Mouse (Mus musculus): Measurements from ENCODE around the gene Olfr985.

Gene Olfr985

DNA sequence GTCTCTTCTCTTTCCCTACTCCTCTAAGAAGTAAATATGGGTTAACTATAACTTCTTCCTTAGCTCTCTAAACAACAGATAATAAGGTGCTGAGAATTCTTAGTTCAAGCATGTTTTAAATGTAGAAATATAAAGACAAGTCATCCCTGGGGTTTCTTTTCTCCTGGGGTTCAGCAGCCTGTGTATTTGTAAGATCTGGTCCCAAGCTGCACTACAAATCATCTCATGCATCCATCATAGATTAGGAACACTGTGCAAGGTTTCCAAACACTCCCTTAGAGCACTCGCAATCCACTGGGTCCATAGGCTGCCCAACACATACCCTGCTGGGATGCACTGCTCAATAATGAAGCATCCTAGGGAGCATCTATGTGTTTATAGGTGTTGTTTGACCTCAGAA, at the start of gene Olfr985:
Olfr985 (minus strand) TSS at position 101 of the 400 bp plus-strand sequence.
- no peak for DNase-seq

DNA sequence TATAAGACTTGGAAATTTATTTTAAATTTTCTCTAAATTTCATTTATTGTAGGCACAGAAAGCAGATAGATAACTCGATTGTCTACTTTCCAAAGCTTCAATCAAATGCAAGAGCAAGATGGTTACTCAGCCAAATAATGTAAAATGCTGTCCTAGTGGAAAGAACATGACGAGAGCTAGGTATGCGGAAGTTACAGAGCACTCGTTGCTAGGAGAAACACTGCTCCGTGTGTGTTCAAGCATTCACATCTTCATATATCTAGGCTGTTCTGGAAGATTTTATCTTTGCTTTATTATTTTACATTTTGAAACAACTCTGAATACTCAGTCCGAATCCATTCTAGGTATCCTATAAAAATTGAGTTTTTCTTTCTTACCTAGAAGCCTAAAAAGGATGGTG, 47.0 kb upstream of the Olfr985 start:
- DNase-seq = no peak

DNA sequence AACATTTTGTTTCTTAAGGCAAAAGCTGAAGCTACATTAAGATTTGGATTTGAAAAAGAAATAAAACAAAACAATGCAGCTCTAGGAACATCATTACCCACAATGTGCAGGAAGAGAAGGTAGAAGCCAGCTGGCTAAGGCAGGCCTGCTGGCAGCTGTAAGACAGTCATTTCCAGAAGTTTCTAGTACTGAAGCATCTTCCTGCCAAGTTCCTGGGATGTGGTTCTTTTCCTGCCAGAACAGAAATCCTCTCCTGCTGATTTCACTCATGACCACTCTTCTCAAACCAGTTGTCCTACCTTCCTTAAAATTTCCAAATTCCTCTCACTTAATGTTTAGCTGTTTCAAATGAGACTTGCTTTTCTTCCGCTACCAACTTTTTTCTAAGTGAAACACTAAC, 36.5 kb upstream of the Olfr985 start:
- no peak for DNase-seq

DNA sequence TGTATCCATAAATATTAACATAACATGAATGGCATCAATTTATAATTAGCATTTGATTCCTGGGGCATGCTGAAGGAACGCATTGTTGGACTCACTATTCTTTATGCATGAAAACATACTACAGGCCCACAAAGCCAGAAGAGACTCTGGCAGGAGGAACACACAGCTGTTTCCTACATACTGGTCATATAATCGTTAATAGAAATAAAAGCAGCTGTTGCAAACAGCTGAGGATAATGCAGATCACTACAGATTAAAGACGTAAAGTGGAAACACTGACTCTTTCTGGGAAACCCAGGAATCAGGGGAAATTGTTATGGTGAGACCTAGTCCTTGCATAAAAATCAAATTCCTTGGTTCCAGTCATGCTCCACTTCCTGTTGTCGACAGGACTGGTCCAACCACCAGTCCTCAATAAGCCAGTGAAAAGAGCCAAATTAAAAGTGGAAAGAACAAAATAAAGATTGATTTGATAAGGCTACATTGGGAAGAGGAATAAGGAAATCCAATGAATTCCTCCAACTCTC, 25.2 kb upstream of the Olfr985 start:
- no peak for DNase-seq

DNA sequence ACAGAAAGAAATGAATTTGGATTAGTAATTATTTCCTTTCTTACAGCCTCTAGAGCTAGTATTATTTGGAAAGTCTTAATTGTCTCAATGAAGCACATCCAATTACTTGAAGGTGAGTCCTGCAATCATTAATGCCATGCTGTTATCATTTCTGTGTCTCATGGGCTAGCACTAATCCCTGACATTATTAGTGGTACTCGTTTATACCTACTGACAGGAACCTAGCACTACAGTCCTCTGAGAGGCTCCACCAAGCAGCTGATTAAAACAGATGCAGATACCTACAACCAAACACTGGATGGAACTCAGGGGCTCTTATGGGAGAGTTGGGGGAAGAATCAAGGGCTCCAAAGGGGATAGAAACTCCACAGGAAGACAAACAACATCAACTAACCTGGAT, 11.6 kb upstream of the Olfr985 start:
- no peak for DNase-seq

DNA sequence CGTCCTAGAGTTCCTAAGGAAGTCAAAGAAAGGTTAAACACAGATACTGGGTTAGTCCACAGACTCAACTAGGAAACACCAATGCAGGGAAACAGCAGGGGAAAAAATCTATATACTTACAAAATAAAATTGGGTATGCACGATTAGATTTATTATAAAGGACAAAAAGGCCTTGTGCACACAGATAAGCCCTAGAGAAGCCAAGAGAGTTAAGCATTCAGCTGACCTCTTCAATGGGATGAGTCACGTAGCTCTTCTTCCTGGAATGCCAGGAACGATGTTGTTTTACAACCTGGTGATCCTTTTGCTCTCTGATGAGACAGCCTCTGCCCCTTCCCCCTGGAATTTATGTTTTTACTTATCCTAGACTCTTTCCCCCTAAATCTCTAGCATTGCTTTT, 9.5 kb upstream of the Olfr985 start:
- DNase-seq = no peak

DNA sequence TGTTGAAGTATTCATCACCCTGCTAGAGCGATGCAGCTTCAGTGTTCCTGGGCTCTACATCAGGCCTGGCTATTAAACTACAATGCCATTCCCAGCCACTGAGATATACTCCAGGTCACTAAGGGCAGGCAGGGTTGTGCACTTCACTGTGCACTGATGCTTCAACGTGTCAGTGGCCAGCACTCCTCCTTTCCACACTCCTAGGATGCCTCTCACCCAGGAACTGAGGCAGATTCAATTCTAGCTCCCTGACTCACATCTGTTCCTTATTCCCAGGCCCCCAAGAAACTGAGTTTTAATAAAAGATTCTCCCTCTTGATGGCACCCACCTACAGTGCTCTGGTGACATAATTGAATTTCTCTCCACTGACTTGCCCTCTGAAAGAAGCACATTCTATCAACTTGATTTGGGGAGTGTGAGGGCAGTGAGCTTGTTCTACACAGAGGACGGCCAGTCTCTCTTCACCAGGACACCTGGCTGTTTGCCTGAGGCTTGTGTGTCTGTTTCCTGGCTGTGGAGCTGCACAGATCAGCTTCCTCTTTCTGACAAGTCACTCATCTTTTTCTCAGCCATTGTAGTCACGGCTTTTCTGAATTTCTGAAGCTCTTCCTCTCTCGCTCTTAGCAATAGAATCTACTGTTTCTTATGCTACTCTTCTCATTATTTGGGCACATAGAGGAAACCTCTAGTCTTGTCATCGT, 7.2 kb upstream of the Olfr985 start:
- no peak for DNase-seq

DNA sequence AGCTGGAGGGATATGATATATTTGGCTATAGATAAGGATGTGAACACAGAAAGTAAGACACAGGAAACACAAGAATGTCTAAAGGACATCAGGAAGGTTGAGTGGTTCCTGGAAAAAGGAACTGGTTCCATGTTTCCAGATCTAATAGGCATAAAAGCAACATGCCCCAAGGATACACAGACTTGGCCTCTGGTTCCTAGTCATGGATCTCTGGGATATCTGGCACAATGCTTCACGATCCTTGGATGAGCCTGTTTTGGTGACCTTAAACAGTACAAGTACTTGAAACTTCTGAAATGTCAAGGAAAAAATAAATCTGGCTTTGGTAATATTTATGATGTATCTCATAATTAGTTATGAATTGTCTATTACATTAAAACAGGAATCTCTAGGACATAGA, 572 bp upstream of the Olfr985 start:
- DNase-seq = no peak

DNA sequence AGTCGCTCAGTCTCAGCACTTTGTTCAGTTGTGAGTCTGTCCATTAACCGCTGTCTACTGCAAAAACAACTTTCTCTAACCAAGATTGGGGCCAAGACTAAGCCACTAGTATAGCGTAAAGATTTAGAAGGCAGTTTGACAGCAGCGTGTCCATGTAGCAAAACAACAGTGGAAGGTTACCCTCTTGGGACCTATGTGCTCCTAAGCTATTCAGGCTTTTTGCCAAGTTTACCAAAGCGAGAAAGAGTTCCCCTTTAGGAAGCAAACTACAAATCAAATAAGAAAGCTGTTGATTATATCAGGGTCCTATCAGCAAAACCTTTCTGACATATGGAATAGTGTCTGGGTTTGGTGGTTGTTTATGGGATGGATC, 12.7 kb downstream of the Olfr985 start:
- no peak for DNase-seq

DNA sequence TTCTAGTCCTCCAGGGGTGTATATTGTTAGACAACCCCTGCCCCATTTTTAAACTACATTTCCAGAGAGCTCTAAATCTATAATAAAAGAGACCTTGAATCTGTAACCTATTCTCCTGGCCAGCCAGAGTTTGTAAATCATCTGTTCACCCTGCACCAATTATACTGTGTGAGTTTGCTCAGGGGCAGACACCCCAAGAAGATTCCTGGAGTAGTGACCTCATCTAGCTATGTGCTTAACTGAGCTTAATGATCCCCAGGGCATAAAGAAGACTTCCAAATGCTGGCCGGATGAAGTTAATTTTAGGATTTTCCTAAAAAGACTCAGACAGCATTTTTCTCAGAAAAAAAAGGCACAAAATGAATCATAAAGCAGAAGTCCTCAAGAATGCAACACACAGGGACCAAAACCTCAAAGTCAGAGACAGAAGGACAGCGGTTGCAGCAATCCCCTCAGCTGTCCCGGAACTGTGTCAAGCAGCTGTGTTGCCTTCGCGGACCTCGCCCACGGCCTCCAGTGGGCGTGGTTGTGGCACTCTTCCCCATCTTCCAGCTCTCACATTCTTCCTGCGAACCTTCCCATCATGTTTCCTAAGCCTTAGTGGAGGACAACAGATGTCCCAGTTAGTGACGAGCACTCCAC, 13.2 kb downstream of the Olfr985 start:
- DNase-seq = peak; percentile 20

DNA sequence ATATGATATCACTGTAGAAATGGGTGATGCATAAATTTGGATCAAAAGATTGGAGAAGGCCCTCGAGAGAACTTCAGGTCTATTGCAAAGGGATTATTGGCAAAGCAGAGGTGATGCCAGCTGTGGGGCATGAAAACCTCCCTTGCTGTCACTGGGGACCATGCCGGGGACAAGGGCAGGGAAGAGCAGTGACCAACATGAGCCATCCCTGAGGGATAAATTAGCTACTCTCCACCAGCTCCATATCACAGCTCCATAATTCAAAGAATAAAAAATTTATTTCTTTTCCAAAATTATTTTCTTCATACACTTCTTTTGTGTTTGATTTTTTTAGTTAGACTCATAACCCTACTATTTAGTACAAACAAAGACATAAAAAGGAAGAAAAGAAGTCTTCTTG, 15.9 kb downstream of the Olfr985 start, which contains the start of gene Olfr984:
Olfr984 (minus strand) TSS at position 101 of the 400 bp plus-strand sequence.
- DNase-seq = no peak

DNA sequence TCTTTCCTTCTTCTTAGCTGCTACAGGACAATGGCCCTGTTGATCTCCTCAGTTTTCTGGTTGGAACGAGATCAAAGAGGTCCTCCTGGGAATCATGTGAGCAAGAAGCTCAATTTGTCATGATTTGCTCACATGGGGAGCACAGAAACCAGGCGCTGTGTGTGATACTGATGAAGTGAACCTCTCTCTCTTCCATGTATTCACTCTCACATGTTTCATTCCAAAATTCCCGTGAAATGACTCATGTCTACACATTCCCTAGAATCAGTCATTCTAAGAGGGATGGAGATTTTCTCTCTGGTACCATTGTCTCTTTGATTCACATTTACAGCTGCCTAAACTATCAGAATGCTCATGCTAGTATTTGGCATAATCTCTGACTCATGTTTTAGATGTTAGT, 35.2 kb downstream of the Olfr985 start:
- no peak for DNase-seq

DNA sequence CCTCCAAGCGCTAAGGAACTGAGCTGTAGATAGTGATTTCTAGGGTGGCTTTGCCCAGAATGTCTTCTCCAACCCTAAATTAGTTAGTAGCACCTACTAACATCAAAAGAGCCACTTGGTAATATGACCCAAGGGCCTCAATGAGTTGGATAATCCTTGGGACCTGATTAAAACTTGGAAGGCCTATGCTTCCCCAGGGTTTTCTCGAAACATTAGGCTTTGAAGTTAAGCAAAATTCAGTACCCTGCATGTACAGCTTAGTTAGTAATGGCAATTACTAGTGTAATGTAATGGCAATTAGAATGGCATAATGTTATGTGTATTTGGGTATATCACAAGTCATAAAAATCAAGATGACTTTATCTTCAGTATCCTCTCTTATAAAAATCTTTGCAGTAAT, 36.5 kb downstream of the Olfr985 start, which contains the start of gene Olfr983:
Olfr983 (minus strand) TSS at position 101 of the 400 bp plus-strand sequence.
- no peak for DNase-seq
